Mouse (Mus musculus) stomach, embryonic 14.5 days (tissue): ENCODE measurements around the gene Neu1. TPM values are rescaled to one million over a fixed set of nuclear protein-coding genes. Genes with fewer than 3 reads are reported as not detected.
A peak's percentile ranks its signal among the peaks of the same experiment; 100 is the strongest.

Experiments used
- ATAC-seq: fragments of 200-750 bp; cut with Nextera tagmentation; 2 replicates; pipeline ENCODE4 v1.8.0; 2017; ENCODE audit warnings: low read depth, moderate TSS enrichment; ENCODE audit not compliant: insufficient number of reproducible peaks, insufficient read depth, low FRiP score
- H3K27ac ChIP-seq: fragments of 300-500 bp; sonication (generic); 2 replicates; pipeline ENCODE4 v1.5.1; 2014; ENCODE audit warnings: mild to moderate bottlenecking, low read length, moderate library complexity, mixed read lengths
- H3K27me3 ChIP-seq: fragments of 300-500 bp; sonication (generic); 2 replicates; pipeline ENCODE4 v1.6.1; 2014; ENCODE audit warnings: low read length, control low read depth, mixed read lengths; ENCODE audit not compliant: control insufficient read depth, insufficient read depth
- H3K36me3 ChIP-seq: fragments of 300-500 bp; sonication (generic); 2 replicates; pipeline ENCODE4 v1.6.1; 2014; ENCODE audit warnings: mild to moderate bottlenecking, control low read depth, low read length, moderate library complexity, mixed read lengths; ENCODE audit not compliant: control insufficient read depth, insufficient read depth
- H3K4me1 ChIP-seq: fragments of 300-500 bp; sonication (generic); 2 replicates; pipeline ENCODE4 v1.6.1; 2014; ENCODE audit warnings: low read length, control low read depth, mixed read lengths; ENCODE audit not compliant: control insufficient read depth, insufficient read depth
- H3K4me2 ChIP-seq: fragments of 300-500 bp; sonication (generic); replicated peaks from 2 replicates; pipeline ENCODE4 v1.6.1; 2014; ENCODE audit warnings: low read depth, low read length, control low read depth
- H3K4me3 ChIP-seq: fragments of 300-500 bp; sonication (generic); 2 replicates; pipeline ENCODE4 v1.5.1; 2014; ENCODE audit warnings: low read depth, low read length, control low read depth
- H3K9ac ChIP-seq: fragments of 300-500 bp; sonication (generic); replicated peaks from 2 replicates; pipeline ENCODE4 v1.6.1; 2014; ENCODE audit warnings: low read depth, mild to moderate bottlenecking, control low read depth, low read length, moderate library complexity, mixed read lengths
- H3K9me3 ChIP-seq: fragments of 300-500 bp; sonication (generic); 2 replicates; pipeline ENCODE4 v1.6.1; 2016; ENCODE audit warnings: low read depth, low read length, control low read depth; ENCODE audit not compliant: control insufficient read depth
- WGBS: fragments of 180-500 bp; shearing (Covaris S2); extraction: QIAGEN DNeasy Blood & Tissue Kit; methylation state at CpG from one replicate; pipeline ENCODE4 v1.1.7; 2014; 5-methylcytosine and 5-hydroxymethylcytosine counted together
- polyA plus RNA-seq: library from polyadenylated mRNA; unstranded; fragments of >200 nt; fragmentation: Nextera tagmentation; extraction: Ambion mirVana; gene quantifications from 2 replicates; pipeline ENCODE4 v1.2.1, GENCODE M21; 2014

Neu1 gene
- polyA plus RNA-seq, 1 experiment from 2014 or later, result 16.2 TPM

GRCm38 (mm10) chr17:34893072-34893824 lies 37.8 kb upstream of the Neu1 start:
- Histone ChIP-seq H3K27me3 (no peaks in the 10 kb centered on the region), H3K9me3 (no peaks in the 10 kb centered on the region), H3K36me3 (no peaks in the 10 kb centered on the region; the same call in 1 of the 2 replicates), H3K4me3 (0 out of 2 replicates have a peak overlapping the region, but pooled peaks have one; percentile 82), H3K9ac (no peak overlapping the region), H3K27ac (peak overlapping the region; percentile 83), H3K4me1 (peaks cover 22% of the 10 kb centered on the region), H3K4me2 (peak overlapping the region; percentile 84)
- ATAC-seq, result no peak
- WGBS, result 74% methylated on average over 12 of the region's 12 CpGs

GRCm38 (mm10) chr17:34894074-34894597 lies 36.9 kb upstream of the Neu1 start:
- H3K4me2 ChIP-seq, result peak overlapping the region; percentile 84
- WGBS, result 1% methylated on average over 37 of the region's 51 CpGs
- H3K27me3 ChIP-seq, result no peaks in the 10 kb centered on the region
- ATAC-seq, result peak; percentile 92
- peak overlapping the region; percentile 92 for H3K27ac ChIP-seq
- peak overlapping the region; percentile 87 for H3K9ac ChIP-seq
- H3K4me3 ChIP-seq, result peak overlapping the region; percentile 82
- peaks cover 22% of the 10 kb centered on the region for H3K4me1 ChIP-seq
- H3K9me3 ChIP-seq, result no peaks in the 10 kb centered on the region
- no peaks in the 10 kb centered on the region; the same call in 1 of the 2 replicates for H3K36me3 ChIP-seq

- Histone ChIP-seq H3K4me1 (peaks cover 22% of the 10 kb centered on the region), H3K27ac (peak overlapping the region; percentile 92), H3K9me3 (no peaks in the 10 kb centered on the region), H3K27me3 (no peaks in the 10 kb centered on the region), H3K4me2 (peak overlapping the region; percentile 84), H3K36me3 (no peaks in the 10 kb centered on the region; the same call in 1 of the 2 replicates), H3K4me3 (peak overlapping the region; percentile 82), H3K9ac (peak overlapping the region; percentile 87)
- 7% methylated on average over 38 of the region's 51 CpGs for WGBS
- ATAC-seq, result peak; percentile 5; the same call in 1 of the 2 replicates
Observed at GRCm38 (mm10) chr17:34894801-34895530, 36.1 kb upstream of the Neu1 start.

DNA sequence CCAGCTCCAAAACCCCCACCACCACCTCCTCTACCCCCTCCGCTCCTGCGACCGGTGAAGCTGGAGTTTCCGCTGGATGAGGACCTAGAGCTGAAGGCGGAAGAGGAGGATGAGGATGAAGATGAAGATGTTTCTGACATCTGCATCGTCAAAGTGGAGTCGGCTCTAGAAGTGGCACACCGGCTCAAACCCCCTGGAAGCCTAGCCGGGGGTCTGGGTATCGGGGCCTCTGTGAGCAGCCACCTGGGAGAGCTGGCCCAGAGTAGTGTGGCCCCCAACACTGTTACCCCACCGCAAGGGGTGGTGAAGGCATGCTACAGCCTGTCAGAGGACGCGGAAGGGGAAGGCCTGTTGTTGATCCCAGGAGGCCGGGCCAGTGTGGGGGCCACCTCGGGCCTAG lies 35.3 kb upstream of the Neu1 start:
- WGBS, result 87% methylated on average over 15 of the region's 15 CpGs
- H3K4me2 ChIP-seq, result peak overlapping the region; percentile 84
- peaks cover 27% of the 10 kb centered on the region for H3K4me1 ChIP-seq
- H3K27ac ChIP-seq, result peak overlapping the region; percentile 92; the same call in 1 of the 2 replicates
- H3K36me3 ChIP-seq, result no peaks in the 10 kb centered on the region; the same call in 1 of the 2 replicates
- H3K27me3 ChIP-seq, result no peaks in the 10 kb centered on the region
- no peaks in the 10 kb centered on the region for H3K9me3 ChIP-seq
- peak overlapping the region; percentile 82 for H3K4me3 ChIP-seq
- ATAC-seq, result no peak
- H3K9ac ChIP-seq, result no peak overlapping the region

DNA sequence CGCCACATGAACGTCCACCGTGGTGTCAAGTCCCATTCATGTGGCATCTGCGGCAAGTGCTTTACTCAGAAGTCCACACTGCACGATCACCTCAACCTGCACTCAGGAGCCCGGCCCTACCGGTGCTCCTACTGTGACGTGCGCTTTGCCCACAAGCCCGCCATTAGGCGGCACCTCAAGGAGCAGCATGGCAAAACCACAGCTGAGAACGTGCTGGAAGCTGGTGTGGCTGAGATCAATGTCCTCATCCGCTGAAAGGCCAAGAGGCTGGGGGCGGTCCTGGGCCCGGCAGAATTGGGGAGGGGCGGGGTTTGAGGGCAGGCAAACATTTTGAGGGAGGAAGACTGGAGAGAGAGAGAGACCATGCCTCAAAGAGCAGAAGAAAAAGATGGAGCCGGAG lies 34.7 kb upstream of the Neu1 start:
- H3K27ac ChIP-seq, result no peak overlapping the region
- H3K4me2 ChIP-seq, result no peak overlapping the region
- peaks cover 27% of the 10 kb centered on the region for H3K4me1 ChIP-seq
- WGBS, result 80% methylated on average over 17 of the region's 17 CpGs
- no peak overlapping the region for H3K9ac ChIP-seq
- no peak for ATAC-seq
- H3K36me3 ChIP-seq, result peaks cover 4% of the 10 kb centered on the region
- H3K9me3 ChIP-seq, result no peaks in the 10 kb centered on the region
- no peaks in the 10 kb centered on the region for H3K27me3 ChIP-seq
- no peak overlapping the region for H3K4me3 ChIP-seq

DNA sequence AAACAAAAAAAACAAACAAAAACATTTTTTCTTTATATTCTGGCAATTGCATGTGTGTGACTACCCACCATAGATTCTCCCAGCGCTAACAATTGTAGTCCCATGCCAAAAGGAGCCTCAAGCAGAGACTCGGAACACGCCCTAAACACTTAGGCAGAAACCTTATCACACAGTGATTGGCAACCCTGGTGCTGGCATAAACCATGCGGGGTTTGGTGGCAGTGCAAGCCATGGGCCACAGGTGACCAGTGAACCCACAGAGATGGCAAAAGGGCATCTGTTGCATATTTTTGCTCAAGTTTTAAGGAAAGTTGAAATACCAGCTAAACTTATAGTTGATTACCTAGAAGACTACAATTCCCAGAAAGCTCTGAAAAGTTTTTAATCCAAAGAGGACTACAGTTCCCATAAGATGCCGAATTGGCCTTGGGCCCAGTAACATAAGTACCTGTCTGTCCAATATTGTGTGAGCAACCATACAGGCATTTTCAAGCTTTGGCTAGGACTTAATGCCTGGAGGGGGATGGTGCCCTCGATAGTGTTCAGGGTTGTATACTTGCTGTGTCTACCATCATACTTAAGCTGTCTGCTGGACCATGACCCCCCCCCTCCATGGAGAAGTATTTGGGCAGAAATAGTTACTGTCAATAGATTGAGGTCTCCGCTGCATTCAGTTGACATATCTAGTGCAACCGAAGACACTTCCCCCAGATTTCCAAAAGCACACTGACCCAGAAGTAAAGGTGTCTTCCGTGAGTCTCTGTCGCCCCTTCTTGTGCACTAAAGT lies 33.5 kb upstream of the Neu1 start:
- no peaks in the 10 kb centered on the region for H3K27me3 ChIP-seq
- H3K4me3 ChIP-seq, result peak overlapping the region; percentile 61
- peaks cover 10% of the 10 kb centered on the region for H3K36me3 ChIP-seq
- WGBS, result 16% methylated on average over 10 of the region's 10 CpGs
- H3K9me3 ChIP-seq, result no peaks in the 10 kb centered on the region
- H3K27ac ChIP-seq, result peak overlapping the region; percentile 98
- H3K4me2 ChIP-seq, result peak overlapping the region; percentile 80
- peak overlapping the region; percentile 96 for H3K9ac ChIP-seq
- ATAC-seq, result no peak
- peaks cover 27% of the 10 kb centered on the region for H3K4me1 ChIP-seq

- peak within 1 kb of the TSS; percentile 80 for H3K4me2 ChIP-seq
- H3K27me3 ChIP-seq, result no peaks in the 10 kb centered on the region
- WGBS, result 0% methylated on average over 18 of the region's 44 CpGs
- H3K9ac ChIP-seq, result peak within 1 kb of the TSS; percentile 96
- H3K36me3 ChIP-seq, result peaks cover 16% of the 10 kb centered on the region
- H3K9me3 ChIP-seq, result no peaks in the 10 kb centered on the region
- peak within 1 kb of the TSS; percentile 98 for H3K27ac ChIP-seq
- peaks cover 27% of the 10 kb centered on the region for H3K4me1 ChIP-seq
- peak; percentile 33 for ATAC-seq
- H3K4me3 ChIP-seq, result peak within 1 kb of the TSS; percentile 61
Observed at GRCm38 (mm10) chr17:34898160-34898586, 32.9 kb upstream of the Neu1 start, which contains the start of the genes C2 and Ehmt2. C2 (minus strand) TSS chr17:34898265. Ehmt2 (plus strand) TSS chr17:34898469.

DNA sequence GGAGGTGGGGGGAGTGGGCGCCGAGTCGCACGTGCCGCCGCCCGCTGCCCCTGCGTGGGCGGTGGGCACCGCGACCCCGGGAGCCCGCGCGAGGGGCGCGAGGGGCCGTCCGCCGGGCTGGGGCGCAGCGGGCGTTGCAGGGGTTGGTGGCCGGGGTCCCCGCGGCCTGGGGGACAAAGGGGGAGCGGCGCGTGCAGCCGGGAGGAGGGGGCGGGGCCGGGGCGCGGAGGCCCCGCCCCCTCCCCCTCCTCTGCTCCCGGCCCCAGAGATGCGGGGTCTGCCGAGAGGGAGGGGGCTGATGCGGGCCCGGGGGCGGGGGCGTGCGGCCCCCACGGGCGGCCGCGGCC lies 32.4 kb upstream of the Neu1 start:
- Histone ChIP-seq H3K4me3 (peak overlapping the region; percentile 61), H3K27ac (peak overlapping the region; percentile 98), H3K4me1 (peaks cover 23% of the 10 kb centered on the region), H3K4me2 (peak overlapping the region; percentile 80), H3K9ac (peak overlapping the region; percentile 96), H3K36me3 (peaks cover 21% of the 10 kb centered on the region), H3K9me3 (no peaks in the 10 kb centered on the region), H3K27me3 (no peaks in the 10 kb centered on the region)
- no peak for ATAC-seq
- WGBS, result 1% methylated on average over 22 of the region's 47 CpGs
